Comparison of ENCODE assay signal across 14 mouse cellular contexts in genomic region chr4:81285564-81285963, GRCm38 (mm10).
"Had no signal": no experiment of that assay in that cellular context is flagged by ENCODE, and none has a peak within 500 bp of the region (broad histone marks: within the 10 kb centered on the region; RNA-seq: fewer than 3 reads in every experiment).

No protein-coding gene starts in this region.

- H3K27ac ChIP-seq: lung, embryonic 15.5 days; macrophage; midbrain, embryonic 13.5 days; midbrain, embryonic 15.5 days; neural tube, embryonic 12.5 days had no signal

- DNase-seq: liver, postnatal 0 days; lung, adult 2 months; lung, postnatal 14 days; lung, postnatal 36 days; right cerebral cortex, postnatal 14 days; thymus, adult 2 months; thymus, postnatal 25 days; thymus, postnatal 4 days had no signal

- H3K4me3 ChIP-seq: lung, embryonic 15.5 days; megakaryocyte, embryonic 14.5 days; midbrain, embryonic 13.5 days; midbrain, embryonic 15.5 days; neural tube, embryonic 12.5 days had no signal
